Mouse (Mus musculus): Measurements from ENCODE around the gene Klc1.

Gene Klc1

DNA sequence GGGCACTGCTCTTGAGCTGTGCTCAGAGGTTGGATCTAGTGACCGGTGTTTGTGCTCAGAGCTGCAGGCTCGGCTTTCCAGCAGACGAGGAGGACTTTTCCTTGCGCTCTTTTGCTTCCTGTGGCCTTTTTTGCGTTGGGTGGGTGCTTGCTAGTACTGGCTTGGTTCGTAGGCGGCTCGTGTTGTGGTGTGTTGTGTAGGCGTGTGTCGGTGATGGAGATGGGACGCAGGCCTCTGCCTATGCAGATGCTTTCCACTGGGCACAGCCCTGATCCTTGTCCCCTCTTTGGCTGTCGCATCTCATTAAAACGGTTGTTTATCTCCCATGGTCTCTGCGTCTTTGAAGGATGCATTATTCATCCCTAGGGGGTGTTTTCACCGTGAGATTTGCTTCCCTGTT lies 16.2 kb downstream of the Klc1 start:
- DNase-seq: no peak

DNA sequence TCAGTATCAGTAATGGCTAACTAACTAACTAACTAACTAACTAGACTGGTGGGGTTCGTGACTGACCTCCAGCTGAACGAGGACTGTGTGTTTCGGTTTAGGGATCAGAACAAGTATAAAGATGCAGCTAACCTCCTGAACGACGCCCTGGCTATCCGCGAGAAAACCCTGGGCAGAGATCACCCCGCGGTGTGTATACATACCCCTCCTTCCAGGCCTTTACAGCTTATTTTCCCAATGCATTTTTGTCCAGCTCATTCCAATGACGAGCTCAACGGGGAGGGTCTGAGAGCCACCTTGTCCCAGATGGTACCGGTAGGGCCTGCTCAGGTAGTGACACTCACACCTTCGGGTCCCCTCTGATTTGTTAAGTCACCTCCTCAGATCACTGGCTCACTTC lies 19.3 kb downstream of the Klc1 start:
- no peak for DNase-seq

DNA sequence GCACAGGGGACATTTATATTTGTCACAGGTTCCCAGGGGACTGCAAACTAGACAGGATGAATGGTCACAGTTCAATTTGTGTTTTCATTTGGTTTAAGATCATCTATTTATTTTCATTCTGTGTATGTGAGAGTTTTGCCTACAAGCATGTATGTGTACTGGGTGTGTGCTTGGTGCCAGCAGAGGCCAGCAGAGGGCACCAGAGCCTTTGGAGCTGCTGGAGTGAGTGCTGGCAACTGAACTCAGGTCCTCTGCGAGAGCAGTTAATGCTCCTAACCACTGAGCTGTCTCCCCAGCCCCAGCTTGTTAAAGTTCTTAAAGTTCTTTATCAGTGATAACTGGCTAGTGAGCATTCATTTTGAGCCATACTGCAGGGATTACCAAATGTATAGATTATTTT lies 20.9 kb downstream of the Klc1 start:
- DNase-seq: no peak

DNA sequence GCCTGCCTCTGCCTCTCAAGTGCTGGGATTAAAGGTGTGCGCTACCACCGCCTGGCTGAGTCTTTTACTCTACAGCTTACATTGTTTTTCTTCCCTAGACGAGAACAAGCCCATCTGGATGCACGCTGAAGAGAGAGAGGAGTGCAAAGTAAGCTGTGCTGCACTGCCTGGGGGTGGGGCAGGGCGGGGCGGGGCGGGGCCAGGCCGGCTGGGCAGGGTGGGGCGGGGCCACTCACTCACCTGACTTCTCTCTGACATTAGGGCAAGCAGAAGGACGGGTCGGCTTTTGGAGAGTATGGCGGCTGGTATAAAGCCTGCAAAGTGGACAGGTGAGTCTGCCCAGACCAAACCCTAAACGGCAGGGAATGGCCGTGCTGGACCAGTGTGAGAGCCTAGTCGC lies 26.5 kb downstream of the Klc1 start:
- DNase-seq: no peak

DNA sequence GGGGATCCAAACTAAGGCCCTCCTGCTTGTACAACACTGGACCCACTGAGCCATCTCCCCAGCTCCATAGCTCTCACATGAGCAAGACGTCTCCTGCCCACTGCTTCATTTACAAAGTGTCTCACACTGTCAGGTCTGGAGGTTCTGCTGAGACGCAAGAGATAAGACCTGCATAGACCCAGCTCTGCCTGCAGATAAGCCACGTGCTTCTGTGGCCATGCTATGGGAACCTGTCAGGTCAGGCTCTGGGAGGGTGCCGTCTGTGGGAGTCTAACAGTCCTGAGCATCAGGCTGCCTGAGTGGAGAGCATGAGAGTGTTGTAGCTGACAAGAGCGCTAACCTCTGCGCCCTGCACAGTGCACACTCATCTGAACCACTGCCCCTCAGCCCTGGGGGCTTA lies 28.4 kb downstream of the Klc1 start:
- no peak for DNase-seq

DNA sequence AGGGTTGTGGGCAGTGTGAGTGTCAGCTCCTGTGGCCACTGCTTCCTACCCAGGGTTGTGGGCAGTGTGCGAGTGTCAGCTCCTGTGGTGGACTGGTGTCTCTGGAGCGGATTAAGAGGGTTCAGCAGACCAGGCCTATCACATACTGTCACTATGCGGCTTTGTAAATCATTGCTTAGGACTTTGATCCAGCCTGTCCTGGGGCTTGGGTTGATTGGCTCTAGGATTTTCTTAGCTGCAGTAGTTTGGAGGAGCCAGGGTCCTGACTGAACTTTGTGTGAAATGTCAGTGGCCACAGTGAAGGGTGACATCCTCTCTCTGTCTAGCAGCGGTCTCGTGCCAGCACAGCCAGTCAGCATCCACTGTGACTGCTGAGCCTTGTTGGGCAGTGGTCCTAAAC lies 31.4 kb downstream of the Klc1 start:
- DNase-seq: no peak

DNA sequence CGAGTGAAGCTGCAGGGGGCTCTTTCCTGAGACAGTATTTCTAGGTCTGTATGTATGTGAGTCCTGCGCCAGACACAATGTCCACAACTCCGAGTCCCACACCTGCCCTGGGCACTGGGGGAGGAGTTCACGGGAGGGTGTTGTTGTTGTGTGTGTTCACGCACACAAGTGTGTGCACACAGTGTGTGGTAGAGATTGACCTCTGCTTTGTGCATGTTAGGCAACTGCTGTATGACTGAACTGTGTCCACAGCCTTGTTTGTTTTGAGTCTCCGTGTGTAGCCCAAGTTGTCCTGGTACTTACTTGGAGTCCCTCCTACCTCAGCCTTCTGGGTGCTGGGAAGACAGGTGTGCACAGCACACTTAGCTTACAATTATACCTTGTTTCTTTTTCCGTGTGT lies 32.0 kb downstream of the Klc1 start:
- no peak for DNase-seq

DNA sequence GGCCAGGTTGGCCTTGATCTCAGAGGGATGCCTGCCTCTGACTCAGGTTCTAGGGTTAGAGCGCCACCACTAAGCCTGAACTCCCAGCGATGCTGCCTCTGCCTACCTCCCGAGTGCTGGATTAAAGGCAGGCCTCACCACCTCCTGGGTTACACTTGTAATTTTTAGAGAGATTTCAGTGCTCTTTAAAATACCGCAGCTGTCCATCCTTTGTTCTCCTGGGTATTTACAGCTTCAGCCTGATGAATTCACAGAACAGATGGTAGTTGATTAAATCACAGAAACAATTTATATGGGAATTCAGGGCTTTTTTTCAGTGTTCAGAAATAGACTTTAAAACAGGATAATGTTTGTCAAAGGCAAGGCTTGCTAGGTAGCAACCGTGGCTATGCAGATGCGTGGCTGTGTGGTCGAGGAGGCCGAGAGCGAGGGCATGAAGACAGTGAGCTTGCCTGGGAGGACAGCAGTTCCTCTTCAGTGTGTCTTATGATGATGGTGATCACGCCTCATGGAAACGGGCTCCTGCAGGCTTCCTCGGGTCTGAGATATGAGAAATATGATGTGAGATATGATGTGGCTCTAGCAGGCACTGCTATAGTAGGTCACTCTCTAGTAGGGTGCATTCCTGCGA lies 32.9 kb downstream of the Klc1 start:
- no peak for DNase-seq

DNA sequence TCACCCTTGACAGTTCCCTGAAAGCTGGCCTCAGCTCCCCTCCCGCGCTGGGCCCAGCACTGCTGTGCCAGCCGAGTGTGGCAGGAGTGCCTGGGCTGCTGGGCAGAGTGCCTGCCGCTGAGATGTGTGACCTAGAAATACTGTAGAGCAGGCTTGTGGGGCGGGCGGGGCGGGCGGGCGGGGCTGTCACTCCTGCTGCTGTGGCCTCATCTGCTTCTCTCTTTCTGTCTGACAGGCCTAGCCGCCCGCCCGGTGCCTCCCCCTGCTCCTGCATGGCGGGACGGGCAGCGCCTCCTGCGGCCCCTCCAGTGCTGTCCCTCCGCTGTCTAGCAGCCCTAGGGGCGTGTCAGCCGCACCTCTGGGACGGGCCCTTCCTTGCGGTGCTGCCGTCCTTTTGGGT lies 35.5 kb downstream of the Klc1 start:
- peak in 1 of 2 experiments; percentile 31 for DNase-seq

DNA sequence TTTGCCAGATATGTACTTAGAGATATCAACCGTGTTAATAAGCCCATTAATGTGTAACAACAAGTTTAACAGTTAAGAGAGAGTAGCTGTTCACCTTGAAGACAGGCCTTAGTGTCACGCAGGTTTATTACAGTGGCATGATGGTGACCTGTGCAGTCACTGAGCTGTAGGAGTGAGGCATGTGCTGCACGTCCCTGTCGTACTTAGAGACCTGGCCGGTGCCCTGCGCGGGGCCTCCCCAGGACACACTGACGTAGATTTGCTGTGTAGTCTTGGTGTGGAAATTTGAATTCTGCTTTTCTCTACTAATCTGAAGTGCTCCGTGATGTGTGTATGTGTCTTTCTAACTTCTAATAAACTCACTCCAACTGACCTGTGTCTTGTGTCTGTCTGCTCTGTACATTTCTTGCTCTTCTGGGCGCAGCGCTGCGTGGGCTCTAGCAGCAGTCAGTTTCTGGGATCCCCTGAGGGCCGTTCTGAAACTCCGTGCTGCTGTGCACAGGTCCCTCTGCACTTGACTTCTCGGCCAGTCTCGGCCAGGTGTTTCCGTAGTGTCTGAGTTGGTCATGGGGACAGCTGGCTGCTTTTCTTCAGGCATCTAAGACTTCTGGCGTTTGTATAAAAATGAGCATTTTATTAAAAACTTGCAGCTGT lies 36.0 kb downstream of the Klc1 start:
- DNase-seq: no peak

DNA sequence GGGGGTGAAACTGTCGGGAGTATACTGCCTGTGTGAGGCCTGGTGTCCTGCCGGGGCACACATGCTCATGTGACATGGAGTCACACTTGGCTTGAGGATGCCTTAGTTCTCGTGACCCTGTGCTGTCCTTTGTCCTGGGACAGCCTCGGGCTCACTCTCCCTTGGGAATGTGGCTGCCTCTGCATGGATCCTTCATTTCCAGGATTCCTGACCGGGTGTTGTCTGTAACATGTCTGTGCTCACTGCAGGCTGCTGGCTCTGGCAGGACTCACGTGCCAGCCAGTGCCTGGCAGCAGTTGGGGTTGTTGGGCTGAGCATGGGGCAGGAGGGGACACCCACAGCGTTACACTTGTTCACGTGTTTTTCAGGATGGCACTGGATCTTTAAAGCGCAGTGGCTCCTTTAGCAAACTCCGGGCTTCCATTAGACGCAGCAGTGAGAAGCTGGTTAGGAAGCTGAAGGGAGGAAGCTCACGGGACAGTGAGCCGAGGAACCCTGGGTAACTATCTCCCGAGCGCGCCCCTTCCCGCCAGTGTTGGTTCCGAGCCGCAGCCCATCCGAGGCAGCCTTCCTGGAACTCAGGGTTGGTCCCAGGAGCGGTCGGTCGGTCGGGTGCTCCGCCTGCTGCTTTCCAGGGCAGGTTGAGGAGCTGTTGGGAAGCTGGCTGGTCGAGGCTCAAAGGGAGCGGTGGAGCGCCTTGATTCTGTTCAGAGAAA lies 36.7 kb downstream of the Klc1 start:
- DNase-seq: no peak

DNA sequence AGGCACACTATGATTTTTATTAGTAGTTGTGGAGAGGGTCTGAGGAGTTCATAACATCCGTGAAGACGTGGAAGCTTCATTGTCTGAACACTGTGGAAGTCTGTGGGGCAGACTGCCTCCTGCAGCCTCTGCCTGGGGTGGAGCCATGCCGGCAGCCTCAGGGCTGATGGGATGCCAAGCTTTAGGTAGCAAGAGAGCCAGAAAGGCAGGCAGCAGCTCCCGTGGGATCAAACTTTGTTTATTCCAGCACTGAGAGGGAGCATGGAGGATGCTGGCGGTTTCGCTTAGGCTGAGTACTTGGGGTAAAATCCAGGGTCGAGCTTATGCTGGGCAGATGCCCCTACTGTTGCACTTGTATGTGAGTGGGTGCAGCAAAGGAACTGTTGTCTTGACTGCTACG lies 38.6 kb downstream of the Klc1 start:
- DNase-seq: no peak

DNA sequence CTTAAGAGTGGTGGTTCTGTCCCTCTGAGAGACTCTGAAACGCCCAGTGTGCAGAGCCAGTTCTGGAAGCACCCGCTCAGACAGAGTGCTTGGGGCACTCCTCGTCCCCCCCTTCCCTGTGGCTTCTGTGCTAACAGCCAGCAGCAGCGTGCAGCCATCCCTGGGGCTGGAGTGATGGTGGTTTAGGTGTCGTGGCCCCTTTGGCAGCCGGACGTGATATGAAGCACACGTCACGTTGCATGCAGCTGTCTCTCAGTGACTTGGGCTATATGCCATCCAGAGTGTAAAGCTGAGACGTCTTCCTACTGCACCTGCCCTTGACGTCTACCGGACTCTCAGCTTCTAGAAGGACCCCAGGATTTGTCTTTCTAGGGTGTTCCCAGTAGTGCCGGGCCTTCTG lies 39.8 kb downstream of the Klc1 start:
- DNase-seq: no peak

DNA sequence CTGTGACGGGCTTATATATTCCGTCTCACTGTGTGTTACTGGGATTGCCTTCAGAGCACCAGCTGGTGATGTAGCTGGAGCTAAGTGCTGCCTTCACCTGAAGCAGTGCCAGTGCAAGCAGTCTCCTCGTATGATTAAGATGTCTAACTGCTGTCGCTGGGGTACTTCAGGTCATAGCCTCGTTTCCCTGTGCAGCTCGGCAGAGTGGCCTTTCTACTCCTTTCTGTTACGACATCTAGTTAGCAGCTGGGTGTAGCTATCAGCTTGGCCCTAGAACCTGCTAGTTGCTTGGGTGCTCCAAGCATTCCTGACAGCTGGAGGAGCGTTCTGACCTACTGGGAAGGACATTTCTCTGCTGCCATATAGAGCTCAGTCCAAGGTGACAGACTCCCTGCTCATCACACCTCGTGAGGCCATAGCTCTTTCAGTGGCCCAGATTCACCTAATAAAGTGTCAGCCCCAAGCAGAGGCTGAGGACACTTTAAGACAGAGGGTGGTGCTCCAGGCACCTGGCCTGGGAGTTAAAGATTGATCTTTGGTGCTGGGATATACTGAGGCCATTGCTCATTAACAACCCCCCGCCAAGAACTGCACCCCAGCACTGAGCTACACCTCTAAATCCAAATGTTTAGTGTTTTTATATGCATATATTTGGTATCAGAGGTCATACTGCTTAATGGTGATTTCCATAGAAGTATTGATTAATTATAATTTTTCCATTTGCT lies 42.0 kb downstream of the Klc1 start:
- peak in 1 of 2 experiments; percentile 24 for DNase-seq

DNA sequence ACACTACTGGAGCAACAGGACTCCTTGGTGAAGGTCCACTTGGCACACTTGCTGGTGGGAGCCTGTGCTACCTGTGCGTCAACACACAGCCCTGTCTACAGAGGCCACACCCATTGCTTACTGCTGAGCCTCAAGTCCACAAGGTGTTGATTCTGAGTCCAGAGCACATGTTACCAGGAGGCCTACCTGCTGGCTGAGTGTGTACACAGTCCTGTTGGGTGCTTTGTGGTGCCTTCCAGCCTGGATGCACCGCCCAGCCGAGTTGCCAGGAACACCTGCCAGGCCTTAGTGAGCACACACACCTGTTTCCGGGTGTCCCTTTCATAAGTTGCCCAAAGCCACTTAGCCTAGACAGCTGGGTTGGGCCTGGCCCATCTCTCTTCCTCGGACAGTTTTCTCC lies 44.9 kb downstream of the Klc1 start:
- peak; percentile 37 to 58 for DNase-seq

DNA sequence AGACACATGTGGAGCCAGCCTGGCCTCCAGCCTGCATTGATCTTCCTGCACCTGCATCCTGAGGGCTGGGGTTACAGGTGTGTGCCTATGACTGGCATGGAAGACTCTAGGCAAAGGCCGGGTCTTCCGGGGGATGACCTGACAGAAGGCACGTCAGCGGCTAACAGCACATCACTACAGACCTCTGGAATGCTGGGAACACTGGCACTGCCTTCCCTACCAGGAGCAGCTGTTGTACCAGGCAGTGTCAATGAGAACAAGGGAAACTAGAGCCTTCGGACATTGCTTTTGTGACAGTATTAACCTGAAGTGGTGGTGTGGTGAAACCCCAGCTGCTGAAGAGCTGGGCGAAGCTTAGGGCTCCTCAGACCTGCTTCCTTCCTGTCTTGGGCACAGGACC lies 50.1 kb downstream of the Klc1 start:
- no peak for DNase-seq

DNA sequence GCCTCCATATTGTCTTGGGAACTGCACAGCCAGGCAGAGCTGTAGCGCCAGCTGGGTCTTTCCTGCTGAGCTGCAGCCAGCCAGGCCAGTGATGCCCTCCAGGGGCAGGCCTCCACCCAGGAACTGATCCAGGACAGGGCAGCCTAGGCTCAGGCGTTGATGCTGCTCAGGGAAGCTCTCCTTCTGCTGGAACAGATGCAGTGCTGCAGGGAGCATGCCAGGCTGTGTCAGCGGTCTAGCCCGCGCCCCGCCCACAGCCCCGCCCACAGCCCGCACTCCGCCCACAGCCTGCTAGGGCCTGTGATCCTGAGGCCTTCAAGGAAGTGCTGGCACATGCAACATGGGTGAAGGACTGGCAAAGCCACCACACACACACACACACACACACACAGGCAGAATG lies 51.1 kb downstream of the Klc1 start:
- DNase-seq: peak; percentile 69 to 78

DNA sequence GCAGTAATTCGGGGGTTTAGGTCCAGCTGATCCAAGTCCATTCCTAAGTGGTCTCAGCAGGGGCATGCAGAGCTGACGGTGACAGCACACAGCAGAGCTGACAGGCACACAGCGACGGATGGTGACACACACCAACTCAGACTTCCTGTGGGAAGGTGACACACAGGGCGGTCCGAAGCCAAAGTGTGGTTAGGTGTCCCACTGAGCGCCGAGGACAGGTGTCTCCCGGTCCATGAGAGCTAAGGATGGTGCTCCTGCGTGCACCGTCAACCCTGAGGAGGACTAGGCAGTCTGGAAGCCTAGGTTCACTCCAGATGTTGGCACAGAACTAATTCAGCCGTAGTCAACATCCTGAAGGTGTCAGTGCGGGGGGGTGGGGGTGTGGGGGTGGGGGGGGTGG lies 53.4 kb downstream of the Klc1 start:
- DNase-seq: no peak

DNA sequence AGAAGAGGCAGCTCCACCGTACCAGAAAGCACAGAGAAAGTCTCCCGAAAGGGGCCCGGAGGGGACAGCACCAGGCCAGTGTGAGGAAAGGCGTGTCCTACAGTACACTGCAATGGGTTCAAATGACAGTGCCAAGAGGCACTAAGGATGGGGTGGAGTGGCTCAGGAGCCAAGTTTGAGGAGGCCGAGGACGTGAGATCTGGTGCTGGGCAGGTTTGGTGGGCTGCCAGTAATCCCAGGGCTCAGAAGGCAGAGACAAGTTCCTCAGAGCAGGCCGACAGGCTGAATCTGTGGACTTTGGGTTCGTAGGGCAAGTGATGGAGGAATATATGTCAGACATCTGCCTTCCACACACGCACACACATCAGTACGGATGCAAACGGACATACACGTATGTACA lies 54.0 kb downstream of the Klc1 start:
- DNase-seq: no peak

DNA sequence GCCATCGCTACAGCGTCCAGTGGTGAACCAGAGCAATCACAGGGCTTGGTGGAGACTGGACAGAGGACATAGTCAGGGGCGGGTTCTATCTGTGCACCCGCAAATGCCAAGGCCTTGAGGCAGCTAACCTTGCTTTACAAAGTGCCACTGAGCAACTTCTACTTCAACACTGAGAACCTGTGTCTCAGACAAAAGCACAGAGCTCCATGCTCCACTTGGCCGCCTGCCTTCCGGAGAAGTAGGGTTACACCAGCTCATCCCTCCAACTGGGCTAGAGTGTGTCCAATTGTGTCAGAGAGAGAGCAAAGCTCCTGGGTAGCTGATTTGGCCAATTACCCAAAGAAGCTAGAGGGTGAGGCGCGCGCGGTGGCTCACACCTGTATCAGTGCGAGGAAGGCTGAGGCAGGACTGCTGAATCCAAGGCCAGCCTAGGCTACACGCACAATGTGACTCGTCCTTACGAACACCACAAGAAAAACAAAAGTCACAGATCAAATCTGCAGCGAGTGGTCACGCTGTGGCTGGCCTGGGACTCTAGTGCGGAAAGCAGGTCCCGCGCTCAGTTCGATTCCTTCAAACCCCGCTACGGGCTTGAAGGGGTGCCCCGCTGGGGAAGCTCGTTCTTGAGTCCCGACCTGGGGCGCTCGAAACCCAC lies 54.6 kb downstream of the Klc1 start:
- DNase-seq: no peak

DNA sequence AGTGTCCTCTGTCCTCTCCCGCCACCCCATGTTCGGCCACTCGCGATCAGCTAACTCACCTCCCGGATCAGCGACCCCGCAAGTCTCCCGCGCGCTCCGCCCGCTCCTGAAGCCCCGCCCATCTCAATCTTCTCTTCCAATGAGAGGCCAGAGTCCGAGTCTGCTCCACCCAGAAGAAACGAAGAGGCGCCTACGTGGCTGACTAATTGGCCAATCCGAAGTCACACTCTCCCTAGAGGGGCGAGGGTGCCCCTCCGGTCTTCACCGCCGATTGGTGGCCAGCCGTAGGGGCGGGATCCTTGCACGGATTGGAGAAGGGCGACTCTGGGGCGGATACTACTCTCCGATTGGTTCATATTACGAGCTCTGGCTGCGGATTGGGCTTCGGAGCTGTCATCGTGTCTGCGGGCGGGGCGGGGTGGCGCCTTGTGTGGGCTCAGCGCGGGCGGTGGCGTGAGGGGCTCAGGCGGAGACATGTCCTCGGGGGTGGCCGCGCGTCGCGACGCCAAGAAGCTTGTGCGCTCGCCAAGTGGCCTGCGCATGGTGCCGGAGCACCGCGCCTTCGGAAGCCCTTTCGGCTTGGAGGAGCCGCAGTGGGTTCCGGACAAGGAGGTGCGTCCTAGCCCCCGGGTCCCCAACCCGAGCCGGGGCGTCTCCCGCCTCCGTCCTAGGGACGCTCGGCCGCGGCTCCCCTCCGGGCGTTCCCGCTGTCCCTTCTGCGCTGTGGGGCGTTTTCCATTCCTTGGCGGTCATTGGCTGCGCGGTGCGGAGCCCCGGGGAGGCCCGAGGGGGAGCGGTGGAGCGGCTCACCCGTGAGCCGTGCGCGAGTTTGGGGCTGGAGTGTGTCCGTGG lies 55.3 kb downstream of the Klc1 start, which contains the start of the genes Xrcc3 and Zfyve21:
TSS of gene Xrcc3 (minus strand) at position 108 of the 852 bp plus-strand sequence.
TSS of gene Zfyve21 (plus strand) at position 405 of the 852 bp plus-strand sequence.
- DNase-seq: peak; percentile 99

All from lung, adult 18-20 months (tissue).